Mouse (Mus musculus) embryonic facial prominence, embryonic 14.5 days (tissue): ENCODE data around the gene Eya3. TPM values are rescaled to one million over a fixed set of nuclear protein-coding genes. Genes with fewer than 3 reads are reported as not detected.
"Not testable (repeated sequence)": the region's sequence is repeated elsewhere in the genome, so short reads cannot be mapped to it uniquely, and the experiment has no call there.

Source experiments
- ATAC-seq: fragments of 200-750 bp; cut with Nextera tagmentation; 2 replicates; pipeline ENCODE4 v1.8.0; 2017; ENCODE audit warnings: low read depth, moderate number of reproducible peaks, moderate TSS enrichment
- DNase-seq: peaks from one replicate; pipeline ENCODE4 v3.0.0-alpha.2; 2015; ENCODE audit warnings: low spot score
- H3K27ac ChIP-seq: fragments of 300-500 bp; sonication (generic); replicated peaks from 2 replicates; pipeline ENCODE4 v1.5.1; 2014; ENCODE audit warnings: low read depth, mild to moderate bottlenecking, low read length, moderate library complexity
- H3K27me3 ChIP-seq: fragments of 300-500 bp; sonication (generic); replicated peaks from 2 replicates; pipeline ENCODE4 v1.6.1; 2014; ENCODE audit warnings: low read length; ENCODE audit not compliant: control insufficient read depth, insufficient read depth
- H3K36me3 ChIP-seq: fragments of 300-500 bp; sonication (generic); 2 replicates; pipeline ENCODE4 v1.6.1; 2014; ENCODE audit warnings: low read length, mixed read lengths; ENCODE audit not compliant: control insufficient read depth, insufficient read depth
- H3K4me1 ChIP-seq: fragments of 300-500 bp; sonication (generic); 2 replicates; pipeline ENCODE4 v1.6.1; 2014; ENCODE audit warnings: antibody characterized with exemption, low read length; ENCODE audit not compliant: control insufficient read depth, insufficient read depth
- H3K4me2 ChIP-seq: fragments of 300-500 bp; sonication (generic); 2 replicates; pipeline ENCODE4 v1.6.1; 2014; ENCODE audit warnings: low read depth, mild to moderate bottlenecking, low read length, moderate library complexity, mixed read lengths
- H3K4me3 ChIP-seq: fragments of 300-500 bp; sonication (generic); 2 replicates; pipeline ENCODE4 v1.5.1; 2014; ENCODE audit warnings: low read depth, mild to moderate bottlenecking, low read length
- H3K9ac ChIP-seq: fragments of 300-500 bp; sonication (generic); 2 replicates; pipeline ENCODE4 v1.6.1; 2014; ENCODE audit warnings: low read depth, mild to moderate bottlenecking, low read length, moderate library complexity, mixed read lengths
- H3K9me3 ChIP-seq: fragments of 300-500 bp; sonication (generic); 2 replicates; pipeline ENCODE4 v1.6.1; 2016; ENCODE audit warnings: low read length; ENCODE audit not compliant: control insufficient read depth
- WGBS: fragments of 180-500 bp; shearing (Covaris S2); extraction: QIAGEN DNeasy Blood & Tissue Kit; methylation state at CpG from one replicate; pipeline ENCODE4 v1.1.7; 2014; 5-methylcytosine and 5-hydroxymethylcytosine counted together
- polyA plus RNA-seq: library from polyadenylated mRNA; unstranded; fragments of >200 nt; fragmentation: Nextera tagmentation; extraction: Ambion mirVana; gene quantifications from 2 replicates; pipeline ENCODE4 v1.2.1, GENCODE M21; 2014

Gene Eya3
- polyA plus RNA-seq, 1 experiment from 2014 or later: 25.5 TPM

DNA sequence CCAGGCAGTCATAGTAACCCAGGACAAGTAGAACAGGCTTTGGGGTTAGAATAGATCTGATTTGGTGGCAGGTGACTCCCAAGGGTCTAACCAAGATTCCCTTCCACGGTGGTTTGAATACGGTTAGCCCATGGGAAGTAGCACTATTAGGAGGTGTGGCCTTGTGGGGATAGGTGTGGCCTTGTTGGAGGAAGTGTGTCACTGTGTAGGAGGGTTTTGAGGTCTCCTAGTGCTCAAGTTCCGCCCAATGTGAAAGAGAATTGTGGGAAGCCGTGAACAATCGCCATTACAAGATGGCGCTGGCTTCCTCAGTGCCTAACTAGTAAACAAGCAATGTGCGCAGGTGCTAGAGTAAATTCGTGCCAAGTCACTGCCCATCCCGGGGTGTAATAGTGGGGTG is 98.4 kb downstream of the Eya3 start:
- not testable (repeated sequence) for H3K36me3 ChIP-seq, DNase-seq, ATAC-seq, H3K4me2 ChIP-seq, H3K4me3 ChIP-seq, H3K9me3 ChIP-seq, H3K4me1 ChIP-seq, H3K27ac ChIP-seq, H3K27me3 ChIP-seq, H3K9ac ChIP-seq
- 89% methylated on average over 9 of the region's 9 CpGs for WGBS

DNA sequence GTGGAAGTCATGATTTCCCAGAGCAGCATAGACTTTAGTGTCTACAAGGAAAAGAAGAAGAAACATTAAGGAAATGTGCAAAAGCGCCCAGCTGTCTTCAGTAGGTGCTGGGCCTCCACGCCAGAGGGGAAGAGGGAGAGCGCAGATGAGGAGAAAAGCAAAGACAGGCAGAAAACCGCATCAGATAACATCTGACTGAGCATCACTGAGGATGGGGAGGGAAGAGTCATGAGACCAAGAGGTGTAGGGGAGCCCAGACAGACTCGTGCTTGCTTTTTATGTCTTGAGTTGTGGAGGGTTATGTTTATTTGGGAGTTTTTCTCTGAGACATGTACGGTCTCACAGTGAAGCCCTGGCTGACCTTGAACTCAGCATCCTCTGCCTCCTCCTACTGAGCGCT is 102.7 kb downstream of the Eya3 start:
- H3K4me1 ChIP-seq: no peaks in the 10 kb centered on the region
- no peaks in the 10 kb centered on the region for H3K36me3 ChIP-seq
- no peaks in the 10 kb centered on the region for H3K27me3 ChIP-seq
- no peak overlapping the region for H3K9ac ChIP-seq
- ATAC-seq: no peak
- H3K27ac ChIP-seq: no peak overlapping the region
- no peak overlapping the region for H3K4me2 ChIP-seq
- no peaks in the 10 kb centered on the region for H3K9me3 ChIP-seq
- no peak overlapping the region for H3K4me3 ChIP-seq
- DNase-seq: no peak
- WGBS: 90% methylated on average over 7 of the region's 7 CpGs

DNA sequence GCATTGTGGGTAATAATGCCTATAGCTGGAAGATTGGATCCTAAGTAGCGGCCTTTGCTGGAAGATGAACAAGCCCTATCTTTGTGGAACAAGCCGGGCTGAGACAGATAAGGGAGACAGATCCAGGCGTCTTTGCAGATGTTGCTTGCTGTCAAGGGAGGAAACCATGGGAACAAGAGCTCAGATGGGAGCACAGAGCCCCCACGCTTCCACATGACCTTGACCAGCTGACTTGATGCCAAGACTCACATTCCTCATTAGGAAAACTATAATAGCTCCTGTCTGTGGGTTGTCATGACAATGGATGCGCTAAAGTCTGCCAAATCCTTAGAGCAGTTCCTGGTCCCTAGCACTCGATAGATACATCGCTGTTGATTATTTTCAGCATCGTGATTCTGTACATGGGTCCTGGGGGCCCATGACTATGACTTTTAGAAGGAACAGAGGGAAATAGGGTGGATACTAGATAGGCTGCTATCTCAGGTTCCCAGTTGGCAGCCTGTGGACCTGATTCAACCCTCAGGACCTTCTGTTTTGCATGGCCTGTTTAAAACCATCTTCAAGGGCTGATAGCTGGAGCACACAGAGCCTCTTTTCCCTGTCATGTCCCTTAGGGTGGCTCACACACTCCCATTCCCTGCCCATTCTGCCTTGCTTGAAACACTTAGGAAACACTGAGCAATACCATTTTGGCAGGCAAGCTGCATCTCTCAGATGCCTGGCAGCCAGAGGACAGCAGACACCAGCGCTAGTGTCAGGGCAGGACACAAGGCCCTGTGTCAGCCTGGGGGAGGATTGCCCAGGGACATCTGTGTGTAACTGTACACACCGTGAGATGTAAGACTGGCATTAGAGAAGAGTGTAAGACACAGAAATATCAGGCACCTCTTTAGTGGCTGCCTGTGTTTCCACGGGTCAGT is 105.5 kb downstream of the Eya3 start:
- Histone ChIP-seq H3K27ac (no peak overlapping the region), H3K4me1 (no peaks in the 10 kb centered on the region), H3K9me3 (no peaks in the 10 kb centered on the region), H3K9ac (no peak overlapping the region), H3K4me2 (no peak overlapping the region), H3K36me3 (no peaks in the 10 kb centered on the region), H3K4me3 (no peak overlapping the region), H3K27me3 (no peaks in the 10 kb centered on the region)
- WGBS: 71% methylated on average over 11 of the region's 11 CpGs
- DNase-seq (no peak), ATAC-seq (no peak)

DNA sequence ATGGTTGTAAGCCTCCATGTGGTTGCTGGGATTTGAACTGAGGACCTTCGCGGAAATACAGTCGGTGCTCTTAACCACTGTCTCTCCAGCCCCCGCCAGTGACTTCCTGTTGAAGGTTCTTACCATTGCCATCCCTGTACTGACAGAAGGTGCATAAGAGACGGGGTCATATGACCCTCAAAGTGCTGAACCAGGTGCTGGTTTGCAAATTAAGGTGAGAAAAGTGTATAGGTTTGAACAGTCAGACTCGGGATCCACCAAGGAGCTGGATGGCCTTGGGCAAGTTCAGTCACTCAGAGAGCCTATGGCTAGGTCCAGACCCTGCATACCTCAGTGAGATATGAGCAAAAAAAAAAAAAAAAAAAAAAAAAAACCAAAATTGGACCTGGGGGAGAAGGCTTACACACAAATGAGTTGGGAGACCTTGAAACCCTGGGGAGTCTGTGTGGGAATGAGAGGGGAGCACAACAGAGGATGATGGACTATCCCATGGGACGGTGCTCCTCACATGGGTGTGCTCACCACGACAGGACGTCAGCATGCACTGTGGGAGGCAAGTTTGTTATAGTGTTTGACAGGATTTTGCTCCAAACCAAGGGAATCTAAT is 108.2 kb downstream of the Eya3 start:
- H3K4me3 ChIP-seq: no peak overlapping the region
- no peak overlapping the region for H3K9ac ChIP-seq
- no peak for DNase-seq
- H3K27me3 ChIP-seq: no peaks in the 10 kb centered on the region
- no peak overlapping the region for H3K4me2 ChIP-seq
- 89% methylated on average over 9 of the region's 9 CpGs for WGBS
- no peaks in the 10 kb centered on the region for H3K36me3 ChIP-seq
- H3K9me3 ChIP-seq: no peaks in the 10 kb centered on the region
- ATAC-seq: no peak
- no peak overlapping the region for H3K27ac ChIP-seq
- no peaks in the 10 kb centered on the region for H3K4me1 ChIP-seq

DNA sequence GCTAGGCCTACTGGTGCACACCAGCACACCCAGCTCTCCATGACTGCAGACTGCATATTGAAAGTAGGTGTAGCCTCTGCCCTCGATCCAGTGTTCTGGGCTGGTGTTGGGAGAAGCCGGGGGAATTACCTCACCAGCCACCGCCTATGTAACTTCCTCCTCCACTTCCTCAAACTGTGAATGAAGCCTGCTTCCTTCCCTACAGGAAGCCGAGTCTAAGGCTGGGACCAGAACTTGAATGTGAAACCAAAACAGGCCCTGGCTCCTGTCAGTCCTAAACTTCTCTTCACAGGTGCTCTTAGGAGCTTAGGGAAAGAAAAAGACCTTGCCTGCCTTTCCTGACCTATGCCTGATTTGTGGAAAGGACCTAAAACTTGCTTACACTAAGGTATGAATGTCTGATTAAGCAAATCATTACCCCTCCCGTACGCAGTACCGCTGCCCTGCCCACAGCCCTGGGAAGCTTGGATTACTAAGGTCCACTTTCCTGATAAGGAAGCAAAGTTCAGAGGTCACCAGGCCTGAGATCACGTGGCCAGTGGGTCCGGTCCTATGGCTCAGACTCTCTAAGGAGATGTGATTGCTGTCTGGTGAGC is 109.0 kb downstream of the Eya3 start:
- WGBS: 51% methylated on average over 9 of the region's 9 CpGs
- Histone ChIP-seq H3K9ac (no peak overlapping the region), H3K9me3 (no peaks in the 10 kb centered on the region), H3K36me3 (no peaks in the 10 kb centered on the region), H3K4me2 (peak overlapping the region; percentile 26; the same call in 1 of the 2 replicates), H3K27me3 (no peaks in the 10 kb centered on the region), H3K27ac (no peak overlapping the region), H3K4me3 (no peak overlapping the region), H3K4me1 (no peaks in the 10 kb centered on the region)
- ATAC-seq (no peak), DNase-seq (peak; percentile 18)

DNA sequence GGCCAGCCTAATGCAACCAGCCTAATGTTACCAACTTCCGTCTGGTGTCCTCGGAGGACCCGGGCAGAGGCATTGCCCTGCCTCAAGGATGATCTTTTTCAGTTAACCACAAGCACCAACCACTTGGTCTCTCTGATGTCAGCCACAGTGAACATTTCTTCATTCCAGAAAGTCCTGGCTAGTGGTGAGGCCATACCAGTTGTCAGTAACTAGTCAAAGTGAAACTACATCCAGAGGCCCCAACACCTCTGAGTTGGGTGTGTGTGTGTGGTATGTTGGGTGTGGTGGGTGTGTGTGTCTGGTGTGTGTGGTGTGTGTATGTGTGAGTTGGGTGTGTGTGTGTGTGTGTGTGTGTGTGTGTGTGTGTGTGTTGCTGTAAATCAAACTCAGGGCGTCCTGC is 110.0 kb downstream of the Eya3 start:
- no peak overlapping the region for H3K27ac ChIP-seq
- 88% methylated on average over 4 of the region's 4 CpGs for WGBS
- no peak overlapping the region for H3K4me2 ChIP-seq
- DNase-seq (no peak), ATAC-seq (no peak)
- no peak overlapping the region for H3K4me3 ChIP-seq
- no peaks in the 10 kb centered on the region for H3K27me3 ChIP-seq
- H3K36me3 ChIP-seq: no peaks in the 10 kb centered on the region
- no peaks in the 10 kb centered on the region for H3K4me1 ChIP-seq
- no peaks in the 10 kb centered on the region for H3K9me3 ChIP-seq
- no peak overlapping the region for H3K9ac ChIP-seq

DNA sequence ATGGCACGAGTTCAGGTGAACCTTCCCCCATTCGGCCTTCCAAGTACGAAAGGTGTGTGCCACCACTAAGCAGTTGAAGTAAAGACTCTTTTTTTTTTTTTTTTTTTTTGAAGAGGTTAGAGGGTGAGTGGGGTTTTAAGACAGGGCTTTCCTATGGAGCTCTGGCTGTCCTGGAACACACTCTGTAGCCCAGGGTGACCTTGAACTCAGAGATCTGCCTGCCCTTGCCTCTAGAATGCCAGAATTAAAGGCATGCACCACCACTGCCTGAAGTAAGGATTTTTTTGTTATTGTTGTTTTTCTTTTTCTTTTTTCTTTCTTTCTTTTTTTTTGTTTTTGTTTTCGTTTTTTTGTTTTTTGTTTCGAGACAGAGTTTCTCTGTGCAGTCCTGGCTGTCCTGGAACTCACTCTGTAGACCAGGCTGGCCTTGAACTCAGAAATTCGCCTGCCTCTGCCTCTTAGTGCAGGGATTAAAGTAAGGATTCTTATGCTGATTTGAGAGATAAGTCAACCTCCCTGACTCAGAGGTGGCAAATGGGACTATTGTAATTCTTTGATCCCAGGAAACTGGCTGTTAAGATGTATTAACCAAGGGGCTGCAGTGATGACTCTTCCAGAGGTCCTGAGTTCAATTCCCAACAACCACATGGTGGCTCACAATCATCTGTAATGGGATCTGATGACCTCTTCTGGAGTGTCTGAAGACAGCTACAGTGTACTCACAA is 110.6 kb downstream of the Eya3 start:
- Histone ChIP-seq H3K4me2 (no peak overlapping the region), H3K27me3 (no peaks in the 10 kb centered on the region), H3K36me3 (no peaks in the 10 kb centered on the region), H3K9ac (no peak overlapping the region), H3K4me3 (no peak overlapping the region), H3K27ac (no peak overlapping the region), H3K9me3 (no peaks in the 10 kb centered on the region), H3K4me1 (no peaks in the 10 kb centered on the region)
- DNase-seq: no peak
- ATAC-seq: no peak
- WGBS: 76% methylated on average over 6 of the region's 6 CpGs

DNA sequence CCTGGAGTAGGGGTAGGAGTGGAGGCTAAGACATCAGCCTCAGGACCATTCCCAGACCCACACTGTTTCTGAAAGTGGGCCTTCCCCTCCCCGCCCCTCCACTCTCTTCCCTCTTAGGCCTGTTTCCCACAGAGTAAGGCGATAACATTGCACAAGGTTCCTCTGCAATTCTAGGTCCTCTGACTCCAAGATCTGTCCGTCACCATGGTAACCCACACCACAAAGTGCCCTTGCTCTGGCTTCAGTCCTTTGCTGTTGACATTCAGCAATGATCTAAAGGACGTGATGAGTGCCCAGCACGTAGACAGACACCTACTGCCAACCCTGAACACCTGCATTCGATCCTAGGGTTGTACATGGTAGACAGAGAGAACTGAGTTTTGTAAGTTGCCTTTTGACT is 114.2 kb downstream of the Eya3 start:
- H3K27ac ChIP-seq: no peak overlapping the region
- H3K4me1 ChIP-seq: no peaks in the 10 kb centered on the region
- no peak overlapping the region for H3K4me3 ChIP-seq
- H3K9ac ChIP-seq: no peak overlapping the region
- no peak for DNase-seq
- no peaks in the 10 kb centered on the region for H3K27me3 ChIP-seq
- no peak for ATAC-seq
- H3K9me3 ChIP-seq: no peaks in the 10 kb centered on the region
- H3K4me2 ChIP-seq: no peak overlapping the region
- WGBS: 84% methylated on average over 6 of the region's 6 CpGs
- no peaks in the 10 kb centered on the region for H3K36me3 ChIP-seq
